Mouse (Mus musculus): ENCODE data around the gene Thrsp.

DNA sequence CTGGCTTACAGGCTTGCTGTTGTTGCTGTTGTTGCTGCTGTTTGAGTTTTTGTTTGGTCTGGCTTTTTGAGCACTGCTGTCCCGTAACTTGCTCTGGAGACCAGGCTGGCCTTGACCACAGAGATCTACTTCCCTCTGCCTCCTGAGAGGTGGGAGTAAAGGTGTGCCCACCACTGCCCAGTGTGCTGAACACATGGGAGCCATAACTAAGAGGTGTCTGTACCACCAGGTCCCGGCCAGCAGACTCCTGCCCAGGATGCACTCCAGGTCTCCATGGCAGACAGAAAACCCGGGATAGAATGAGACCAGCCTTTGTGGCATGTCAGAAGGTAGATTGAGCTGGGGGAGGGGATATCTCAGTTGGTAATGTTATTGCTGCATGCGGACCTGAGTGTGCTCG lies 1.6 kb upstream of the Thrsp start:
- TF ChIP-seq GATA1 (IDR thresholded peaks at IDR 0.05; ENCODE audit: borderline replicate concordance, low read length) = no peak
- no peak for TF ChIP-seq FLI1 (IDR thresholded peaks at IDR 0.05; ENCODE audit: low read length)

Measured in megakaryocyte, embryonic 14.5 days (primary cell).